Mouse (Mus musculus): ENCODE measurements at regions not wholly inside any gene's neighbourhood (a gene's known extent, or its start where the extent isn't known, plus 50 kb on each side); places are given as distances from the start of the nearest gene placed in this dataset.

GRCm38 (mm10) chr8:76038526-76038925 is 590.0 kb downstream of the Iqcm start:
- DNase-seq (ENCODE audit: low spot score in 2 of 2), result no peak

GRCm38 (mm10) chr8:76052003-76052402 is 603.5 kb downstream of the Iqcm start:
- DNase-seq (ENCODE audit: low spot score in 2 of 2), result peak in 1 of 2 experiments; percentile 10

- peak in 1 of 2 experiments; percentile 34 for DNase-seq (ENCODE audit: low spot score in 2 of 2)
Measured at GRCm38 (mm10) chr8:76067721-76068120, 619.2 kb downstream of the Iqcm start.

- DNase-seq (ENCODE audit: low spot score in 2 of 2), result no peak
Measured at GRCm38 (mm10) chr8:76072671-76073351, 624.3 kb downstream of the Iqcm start.

GRCm38 (mm10) chr8:76120587-76121145 is 672.2 kb downstream of the Iqcm start:
- DNase-seq (ENCODE audit: low spot score in 2 of 2), result no peak

- no peak for DNase-seq (ENCODE audit: low spot score in 2 of 2)
Measured at GRCm38 (mm10) chr8:76127486-76127885, 679.0 kb downstream of the Iqcm start.

DNA sequence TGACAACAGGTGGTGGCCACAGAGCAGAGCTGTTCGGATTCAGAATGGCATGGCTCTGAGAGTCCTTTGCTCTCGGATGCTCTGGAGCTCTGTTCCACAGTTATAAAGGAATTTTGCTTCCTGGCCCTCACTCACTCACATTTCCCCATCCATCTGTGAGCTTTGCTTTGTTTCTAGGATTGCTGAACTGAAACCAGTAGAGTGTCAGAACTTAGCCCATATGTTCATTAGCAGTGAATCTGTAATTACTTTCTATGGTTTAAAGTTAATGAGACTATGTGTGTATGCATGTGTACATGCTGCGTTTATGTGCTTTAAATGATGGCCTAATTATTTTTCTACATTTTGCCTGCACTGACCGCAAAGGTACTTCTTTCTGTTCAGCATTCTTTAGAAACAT is 688.7 kb downstream of the Iqcm start:
- DNase-seq (ENCODE audit: low spot score in 2 of 2), result no peak

DNA sequence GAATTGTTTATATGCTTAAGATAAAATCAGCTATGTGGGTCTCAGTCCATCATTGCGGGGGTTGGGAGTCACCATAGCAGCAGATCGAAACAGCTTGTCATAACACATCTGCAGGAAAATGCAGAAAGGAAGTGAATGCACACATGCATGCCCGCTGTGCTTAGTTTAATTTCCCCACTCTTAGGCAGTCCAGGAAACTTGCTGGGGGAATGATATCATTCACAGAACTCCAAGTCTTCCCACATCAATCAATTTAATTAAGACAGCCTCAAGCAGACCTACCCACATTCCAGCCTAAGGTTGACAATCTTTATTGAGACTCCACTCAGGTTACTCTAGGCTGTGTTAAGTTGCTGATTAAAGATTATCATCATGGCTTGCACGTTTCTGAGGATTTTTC is 700.2 kb downstream of the Iqcm start:
- no peak for DNase-seq (ENCODE audit: low spot score in 2 of 2)

DNA sequence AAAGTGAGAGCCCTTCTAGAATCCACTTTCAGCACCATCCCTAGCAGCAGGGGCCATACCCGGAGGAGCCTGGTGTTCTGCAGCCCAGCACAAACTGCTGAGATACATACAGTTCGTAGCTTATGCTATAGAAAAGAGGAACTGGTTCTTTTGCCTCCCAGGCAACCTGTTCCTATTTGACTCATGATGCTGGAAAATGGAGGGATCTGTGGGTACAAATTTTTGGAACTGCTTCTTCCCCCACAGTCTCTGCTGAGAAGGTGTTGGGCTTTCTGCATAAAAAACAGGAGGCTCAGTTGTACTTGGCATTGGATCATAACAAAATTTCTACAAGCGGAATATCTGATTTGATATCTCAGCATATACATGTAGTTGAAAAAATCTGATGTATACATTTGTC is 716.7 kb upstream of the Nr3c2 start:
- no peak for DNase-seq (ENCODE audit: low spot score in 2 of 2)

DNA sequence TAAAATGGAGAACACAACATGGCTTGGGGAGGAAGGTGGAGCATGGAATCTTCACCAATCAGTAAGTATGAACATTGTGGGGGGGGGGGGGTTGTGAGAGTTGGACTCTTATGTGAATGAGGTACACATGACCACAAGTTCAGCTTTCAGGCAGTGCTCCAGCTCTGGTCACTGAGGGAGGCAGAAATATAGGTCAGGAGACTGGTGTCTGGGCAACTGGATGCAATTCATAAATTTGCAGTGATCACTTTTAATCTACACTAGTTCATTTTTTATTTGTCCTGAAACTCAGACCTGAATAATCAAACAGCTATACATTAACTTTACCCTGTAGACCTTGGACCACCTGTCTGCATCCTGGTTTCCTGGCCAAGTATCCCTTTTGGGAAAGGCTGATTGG is 715.4 kb upstream of the Nr3c2 start:
- no peak for DNase-seq (ENCODE audit: low spot score in 2 of 2)

- DNase-seq (ENCODE audit: low spot score in 2 of 2), result no peak
Measured at GRCm38 (mm10) chr8:76187293-76187692, 711.9 kb upstream of the Nr3c2 start.

DNA sequence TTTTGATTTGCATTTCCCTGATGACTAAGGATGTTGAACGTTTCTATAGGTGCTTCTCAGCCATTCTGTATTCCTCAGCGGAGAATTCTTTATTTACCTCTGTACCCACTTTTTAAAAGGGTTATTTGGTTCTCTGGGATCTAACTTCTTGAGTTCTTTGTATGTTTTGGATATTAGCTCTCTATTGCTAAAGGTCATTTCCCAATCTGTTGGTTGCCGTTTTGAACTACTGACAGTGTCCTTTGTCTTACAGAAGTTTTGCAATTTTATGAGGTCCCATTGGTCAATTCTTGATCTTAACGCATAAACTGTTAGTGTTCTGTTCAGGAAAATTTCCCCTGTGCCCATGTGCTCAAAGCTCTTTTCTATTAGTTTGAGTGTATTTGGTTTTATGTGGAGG is 687.4 kb upstream of the Nr3c2 start:
- no peak for DNase-seq (ENCODE audit: low spot score in 2 of 2)

- no peak for DNase-seq (ENCODE audit: low spot score in 2 of 2)
Measured at GRCm38 (mm10) chr8:76217819-76218580, 681.2 kb upstream of the Nr3c2 start.

DNA sequence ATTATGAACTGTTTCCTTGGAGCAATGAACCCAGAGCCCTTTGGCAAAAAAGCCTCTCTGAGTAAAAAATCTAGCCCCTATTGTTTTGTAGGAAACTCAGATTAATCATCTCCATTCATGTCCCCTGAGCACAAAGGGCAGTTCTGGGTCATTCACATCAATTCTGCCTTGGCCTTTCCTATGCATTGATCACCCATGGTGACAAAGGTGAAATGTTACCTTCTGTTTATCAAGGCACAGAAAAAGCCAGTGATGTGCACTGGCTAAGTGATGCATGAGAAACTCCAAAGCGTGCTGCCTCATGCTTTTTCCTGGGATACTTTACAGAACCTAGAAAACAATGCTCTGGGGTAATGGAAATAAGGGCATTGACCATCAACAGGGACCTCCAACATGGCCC is 668.4 kb upstream of the Nr3c2 start:
- DNase-seq (ENCODE audit: low spot score in 2 of 2), result no peak

DNA sequence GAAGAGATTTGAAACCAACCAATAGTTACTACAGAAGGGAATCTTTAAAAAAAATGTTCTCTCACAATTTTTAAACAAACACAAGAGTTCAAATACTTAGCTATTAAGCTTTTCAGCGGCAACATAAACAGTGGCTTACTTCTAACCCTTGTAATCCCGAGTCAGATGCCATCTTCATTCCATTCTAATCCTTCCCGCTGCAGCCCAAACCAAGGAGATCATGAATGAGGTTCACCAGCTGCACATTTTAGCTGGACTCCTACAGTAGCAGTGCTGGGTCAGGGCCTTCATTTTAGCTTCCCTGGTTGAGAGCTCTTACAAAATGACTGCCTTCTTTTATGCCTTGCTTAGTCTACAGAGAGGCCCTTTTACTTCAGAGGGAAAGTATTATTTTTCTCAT is 650.0 kb upstream of the Nr3c2 start:
- DNase-seq (ENCODE audit: low spot score in 2 of 2), result no peak

- no peak for DNase-seq (ENCODE audit: low spot score in 2 of 2)
Measured at GRCm38 (mm10) chr8:76252161-76253010, 646.9 kb upstream of the Nr3c2 start.
